Mouse (Mus musculus): ENCODE results near the gene Gpr182. TPM values are rescaled to one million over a fixed set of nuclear protein-coding genes. Genes with fewer than 3 reads are reported as not detected.

Gene Gpr182
- polyA plus RNA-seq (2014; fragmentation: Illumina TruSeq; extraction: RNeasy Lipid Tissue Mini Kit (QIAGEN cat#74804); ENCODE audit: low replicate concordance), result 0.19 TPM

GRCm38 (mm10) chr10:127751548-127751947, at the start of gene Gpr182:
Gene Gpr182 (minus strand): TSS chr10:127751732.

GRCm38 (mm10) chr10:127800891-127801290, 49.4 kb upstream of the Gpr182 start, which contains the start of gene Rdh16:
Gene Rdh16 (plus strand): TSS chr10:127801152.

GRCm38 (mm10) chr10:127776011-127776410, 24.5 kb upstream of the Gpr182 start, which contains the start of gene Rdh9:
Gene Rdh9 (plus strand): TSS chr10:127776386.

GRCm38 (mm10) chr10:127759181-127760110, 7.9 kb upstream of the Gpr182 start, which contains the start of the genes Rdh1 and Rdh16f1:
Gene Rdh1 (plus strand): TSS chr10:127759721.
Gene Rdh16f1 (plus strand): TSS chr10:127759787.

GRCm38 (mm10) chr10:127739083-127739660, 12.4 kb downstream of the Gpr182 start, which contains the start of gene Zbtb39:
Gene Zbtb39 (plus strand): TSS chr10:127739538.

GRCm38 (mm10) chr10:127724178-127724577, 27.4 kb downstream of the Gpr182 start, which contains the start of gene Tac2:
Gene Tac2 (plus strand): TSS chr10:127724478.

GRCm38 (mm10) chr10:127704766-127705220, 46.7 kb downstream of the Gpr182 start, which contains the start of gene Myo1a:
Gene Myo1a (plus strand): TSS chr10:127705170.

Other genes with a start within 250 kb of the Gpr182 start
- not detected for gene Ndufa4l2, start 236.8 kb downstream of the Gpr182 start, polyA plus RNA-seq (2014; fragmentation: Illumina TruSeq; extraction: RNeasy Lipid Tissue Mini Kit (QIAGEN cat#74804); ENCODE audit: low replicate concordance)
- 0.78 TPM for gene Shmt2, start 229.3 kb downstream of the Gpr182 start, polyA plus RNA-seq (2014; fragmentation: Illumina TruSeq; extraction: RNeasy Lipid Tissue Mini Kit (QIAGEN cat#74804); ENCODE audit: low replicate concordance)
- gene Nxph4, start 217.2 kb downstream of the Gpr182 start, polyA plus RNA-seq (2014; fragmentation: Illumina TruSeq; extraction: RNeasy Lipid Tissue Mini Kit (QIAGEN cat#74804); ENCODE audit: low replicate concordance), result not detected
- 3.2 TPM for gene Lrp1, start 130.6 kb downstream of the Gpr182 start, polyA plus RNA-seq (2014; fragmentation: Illumina TruSeq; extraction: RNeasy Lipid Tissue Mini Kit (QIAGEN cat#74804); ENCODE audit: low replicate concordance)
- 46.4 TPM for gene Stat6, start 108.7 kb downstream of the Gpr182 start, polyA plus RNA-seq (2014; fragmentation: Illumina TruSeq; extraction: RNeasy Lipid Tissue Mini Kit (QIAGEN cat#74804); ENCODE audit: low replicate concordance)
- 9.6 TPM for gene Nemp1, start 84.8 kb downstream of the Gpr182 start, polyA plus RNA-seq (2014; fragmentation: Illumina TruSeq; extraction: RNeasy Lipid Tissue Mini Kit (QIAGEN cat#74804); ENCODE audit: low replicate concordance)
- gene Nab2, start 83.2 kb downstream of the Gpr182 start, polyA plus RNA-seq (2014; fragmentation: Illumina TruSeq; extraction: RNeasy Lipid Tissue Mini Kit (QIAGEN cat#74804); ENCODE audit: low replicate concordance), result 0.48 TPM
- 124 TPM for gene Myo1a, start 46.6 kb downstream of the Gpr182 start, polyA plus RNA-seq (2014; fragmentation: Illumina TruSeq; extraction: RNeasy Lipid Tissue Mini Kit (QIAGEN cat#74804); ENCODE audit: low replicate concordance)
- not detected for gene Tac2, start 27.3 kb downstream of the Gpr182 start, polyA plus RNA-seq (2014; fragmentation: Illumina TruSeq; extraction: RNeasy Lipid Tissue Mini Kit (QIAGEN cat#74804); ENCODE audit: low replicate concordance)
- 3.1 TPM for gene Zbtb39, start 12.2 kb downstream of the Gpr182 start, polyA plus RNA-seq (2014; fragmentation: Illumina TruSeq; extraction: RNeasy Lipid Tissue Mini Kit (QIAGEN cat#74804); ENCODE audit: low replicate concordance)
- gene Rdh1, start 8.0 kb upstream of the Gpr182 start, polyA plus RNA-seq (2014; fragmentation: Illumina TruSeq; extraction: RNeasy Lipid Tissue Mini Kit (QIAGEN cat#74804); ENCODE audit: low replicate concordance), result 0.19 TPM
- gene Rdh16f1, start 8.1 kb upstream of the Gpr182 start, polyA plus RNA-seq (2014; fragmentation: Illumina TruSeq; extraction: RNeasy Lipid Tissue Mini Kit (QIAGEN cat#74804); ENCODE audit: low replicate concordance), result not detected
- gene Rdh9, start 24.7 kb upstream of the Gpr182 start, polyA plus RNA-seq (2014; fragmentation: Illumina TruSeq; extraction: RNeasy Lipid Tissue Mini Kit (QIAGEN cat#74804); ENCODE audit: low replicate concordance), result 67.6 TPM
- 7.8 TPM for gene Rdh16, start 49.4 kb upstream of the Gpr182 start, polyA plus RNA-seq (2014; fragmentation: Illumina TruSeq; extraction: RNeasy Lipid Tissue Mini Kit (QIAGEN cat#74804); ENCODE audit: low replicate concordance)
- not detected for gene Rdh19, start 98.2 kb upstream of the Gpr182 start, polyA plus RNA-seq (2014; fragmentation: Illumina TruSeq; extraction: RNeasy Lipid Tissue Mini Kit (QIAGEN cat#74804); ENCODE audit: low replicate concordance)
- gene Rdh16f2, start 114.7 kb upstream of the Gpr182 start, polyA plus RNA-seq (2014; fragmentation: Illumina TruSeq; extraction: RNeasy Lipid Tissue Mini Kit (QIAGEN cat#74804); ENCODE audit: low replicate concordance), result 5.0 TPM
- 55.8 TPM for gene Rdh7, start 137.1 kb upstream of the Gpr182 start, polyA plus RNA-seq (2014; fragmentation: Illumina TruSeq; extraction: RNeasy Lipid Tissue Mini Kit (QIAGEN cat#74804); ENCODE audit: low replicate concordance)
- 0.93 TPM for gene Sdr9c7, start 146.8 kb upstream of the Gpr182 start, polyA plus RNA-seq (2014; fragmentation: Illumina TruSeq; extraction: RNeasy Lipid Tissue Mini Kit (QIAGEN cat#74804); ENCODE audit: low replicate concordance)